Mouse (Mus musculus) brain, embryonic 14.5 days (tissue): ENCODE results near the gene Ccdc141.

Experiments
- CTCF ChIP-seq: fragments of 200-500 bp; IDR thresholded peaks from 2 replicates; pipeline ENCODE4 v1.5.1; 2012; ENCODE audit warnings: inconsistent platforms, mild to moderate bottlenecking, moderate library complexity, borderline replicate concordance; ENCODE audit not compliant: insufficient read depth, insufficient read length; ENCODE audit errors: extremely low read depth
- POLR2A ChIP-seq: fragments of 200-500 bp; IDR thresholded peaks from 2 replicates; pipeline ENCODE4 v1.6.1; 2012; ENCODE audit warnings: mild to moderate bottlenecking, inconsistent platforms, borderline replicate concordance; ENCODE audit not compliant: poor library complexity, insufficient read depth, insufficient read length, severe bottlenecking; ENCODE audit errors: extremely low read depth

- no peak for TF ChIP-seq POLR2A
- TF ChIP-seq CTCF, result no peak
Observed at GRCm38 (mm10) chr2:77118102-77118501, 52.3 kb downstream of the Ccdc141 start.
